Mouse (Mus musculus) ES-E14 (cell line): ENCODE results near the gene Kifc3. TPM values are rescaled to one million over a fixed set of nuclear protein-coding genes. Genes with fewer than 3 reads are reported as not detected.
A peak's percentile ranks its signal among the peaks of the same experiment; 100 is the strongest.

Experiments used
- DNase-seq: peaks from one replicate; pipeline ENCODE4 v3.0.0-alpha.2; 2013; ENCODE audit warnings: low read depth, low spot score
- H3K27ac ChIP-seq: 2 replicates; pipeline ENCODE4 v1.5.1; 2012; ENCODE audit warnings: low read depth, mild to moderate bottlenecking, low read length, moderate library complexity, mixed read lengths; ENCODE audit not compliant: poor library complexity, insufficient read depth, severe bottlenecking
- H3K36me3 ChIP-seq: 2 replicates; pipeline ENCODE4 v1.6.1; 2012; ENCODE audit warnings: mild to moderate bottlenecking, low read length, moderate library complexity, mixed read lengths; ENCODE audit not compliant: control insufficient read depth, poor library complexity, insufficient read depth, severe bottlenecking
- H3K4me1 ChIP-seq, 2 experiments: fragments of 150-350 bp in 1 of 2; sonication (generic) in 1 of 2; 2 replicates each; pipeline ENCODE4 v1.6.1; 2012; ENCODE audit warnings: low read length in 2 of 2, mild to moderate bottlenecking in 1 of 2, mixed read lengths in 1 of 2; ENCODE audit not compliant: control insufficient read depth in 2 of 2, insufficient read depth in 2 of 2, poor library complexity in 1 of 2
- H3K4me3 ChIP-seq, 2 experiments: fragments of 150-350 bp in 1 of 2; sonication (generic) in 1 of 2; 2 replicates each; pipeline ENCODE4 v1.5.1; 2012; ENCODE audit warnings: low read length in 2 of 2, low read depth in 1 of 2, mild to moderate bottlenecking in 1 of 2, mixed read lengths in 1 of 2; ENCODE audit not compliant: insufficient read depth in 1 of 2, poor library complexity in 1 of 2, severe bottlenecking in 1 of 2
- H3K9ac ChIP-seq: 2 replicates; pipeline ENCODE4 v1.6.1; 2012; ENCODE audit warnings: low read depth, mild to moderate bottlenecking, low read length, mixed read lengths; ENCODE audit not compliant: poor library complexity, insufficient read depth, severe bottlenecking
- H3K9me3 ChIP-seq: fragments of 150-350 bp; sonication (generic); 2 replicates; pipeline ENCODE4 v1.6.1; 2012; ENCODE audit warnings: low read depth, mild to moderate bottlenecking, low read length; ENCODE audit not compliant: control insufficient read depth, insufficient read depth
- CHD2 ChIP-seq: IDR thresholded peaks from 2 replicates; pipeline ENCODE4 v1.6.1; 2014; ENCODE audit warnings: mild to moderate bottlenecking, low read depth, low read length, inconsistent platforms
- HCFC1 ChIP-seq: IDR thresholded peaks from 2 replicates; pipeline ENCODE4 v1.6.1; 2012; ENCODE audit warnings: low read length, inconsistent platforms, borderline replicate concordance; ENCODE audit not compliant: insufficient read depth
- MAFK ChIP-seq: IDR thresholded peaks from 2 replicates; pipeline ENCODE4 v1.6.1; 2014; ENCODE audit warnings: mild to moderate bottlenecking, low read depth, low read length, inconsistent platforms; ENCODE audit not compliant: insufficient read depth
- ZC3H11A ChIP-seq: IDR thresholded peaks from 2 replicates; pipeline ENCODE4 v1.6.1; 2012; ENCODE audit warnings: low read depth, mild to moderate bottlenecking, inconsistent platforms, low read length, borderline replicate concordance
- ZNF384 ChIP-seq: IDR thresholded peaks from 2 replicates; pipeline ENCODE4 v1.6.1; 2012; ENCODE audit warnings: low read depth, low read length, inconsistent platforms
- in situ Hi-C, 2 experiments: fragments of 600-800 bp; cut with MboI; formaldehyde crosslinking; loops; one replicate each; pipeline ENCODE4 v1.15.1; 2025; ENCODE audit warnings: low sequenced_read_pairs in 2 of 2, inconsistent platforms in 1 of 2; ENCODE audit not compliant: unreplicated experiment in 2 of 2
- total RNA-seq: library from RNA; depleted of rRNA; stranded (reverse); fragments of 300-350 nt; gene quantifications from 2 replicates; pipeline ENCODE4 v1.2.3, GENCODE M21; 2012

The Kifc3 gene
- total RNA-seq, 1 experiment, result 45.6 TPM

- Histone ChIP-seq H3K9me3 (no peaks in the 10 kb centered on the region), H3K9ac (no peak overlapping the region), H3K4me1 (no peaks in the 10 kb centered on the region; a peak in 1 of 4 replicates), H3K27ac (no peak overlapping the region), H3K4me3 (no peak overlapping the region), H3K36me3 (no peaks in the 10 kb centered on the region)
- in situ Hi-C loops, result no loop called here
- TF ChIP-seq CHD2 (no peak), ZC3H11A (no peak), HCFC1 (no peak), ZNF384 (no peak), MAFK (no peak)
- no peak for DNase-seq
Measured at GRCm38 (mm10) chr8:95245180-95245579, 42.6 kb upstream of the Kifc3 start.

- Histone ChIP-seq H3K9ac (no peak overlapping the region), H3K36me3 (no peaks in the 10 kb centered on the region), H3K4me1 (no peaks in the 10 kb centered on the region; a peak in 1 of 4 replicates), H3K27ac (no peak overlapping the region), H3K9me3 (no peaks in the 10 kb centered on the region), H3K4me3 (no peak overlapping the region)
- in situ Hi-C loops, result no loop called here
- TF ChIP-seq HCFC1 (no peak), MAFK (no peak), ZC3H11A (no peak), ZNF384 (no peak), CHD2 (no peak)
- DNase-seq, result no peak
Measured at GRCm38 (mm10) chr8:95243853-95244252, 41.2 kb upstream of the Kifc3 start.

- Histone ChIP-seq H3K9me3 (no peaks in the 10 kb centered on the region), H3K27ac (no peak overlapping the region), H3K36me3 (no peaks in the 10 kb centered on the region), H3K9ac (no peak overlapping the region), H3K4me3 (no peak overlapping the region), H3K4me1 (no peaks in the 10 kb centered on the region; a peak in 1 of 4 replicates)
- TF ChIP-seq ZC3H11A (no peak), MAFK (no peak), CHD2 (no peak), HCFC1 (no peak), ZNF384 (no peak)
- in situ Hi-C loops, result no loop called here
- no peak for DNase-seq
Measured at GRCm38 (mm10) chr8:95242826-95243571, 40.4 kb upstream of the Kifc3 start.

- Histone ChIP-seq H3K9ac (peak overlapping the region; percentile 27; the same call in 1 of the 2 replicates), H3K36me3 (no peaks in the 10 kb centered on the region), H3K9me3 (no peaks in the 10 kb centered on the region), H3K4me3 (peak overlapping the region; percentile 11 to 24; a peak in 1 of 4 replicates), H3K27ac (no peak overlapping the region), H3K4me1 (no peaks in the 10 kb centered on the region; a peak in 1 of 4 replicates)
- no peak for TF ChIP-seq CHD2
- TF ChIP-seq HCFC1, result no peak
- TF ChIP-seq ZNF384, result no peak
- TF ChIP-seq MAFK, result no peak
- no peak for TF ChIP-seq ZC3H11A
- no peak for DNase-seq
- in situ Hi-C loops, result no loop called here
Measured at GRCm38 (mm10) chr8:95242099-95242825, 39.6 kb upstream of the Kifc3 start.
